Mouse (Mus musculus) forebrain, embryonic 14.5 days (tissue): ENCODE data around the gene Gm21060. TPM values are rescaled to one million over a fixed set of nuclear protein-coding genes. Genes with fewer than 3 reads are reported as not detected.

Experiments used
- ATAC-seq: fragments of 200-750 bp; cut with Nextera tagmentation; 2 replicates; pipeline ENCODE4 v1.8.0; 2017; ENCODE audit warnings: mild to moderate bottlenecking, moderate library complexity
- DNase-seq: peaks from one replicate; pipeline ENCODE4 v3.0.0-alpha.2; 2015; ENCODE audit warnings: low spot score
- H3K27ac ChIP-seq: fragments of 300-500 bp; sonication (generic); 2 replicates; pipeline ENCODE4 v1.5.1; 2014; ENCODE audit warnings: low read depth, mild to moderate bottlenecking, control low read depth, low read length, moderate library complexity
- H3K27me3 ChIP-seq: fragments of 300-500 bp; sonication (generic); replicated peaks from 2 replicates; pipeline ENCODE4 v1.6.1; 2014; ENCODE audit warnings: low read length, control low read depth, mixed read lengths; ENCODE audit not compliant: control insufficient read depth, insufficient read depth
- H3K36me3 ChIP-seq: fragments of 300-500 bp; sonication (generic); 2 replicates; pipeline ENCODE4 v1.6.1; 2014; ENCODE audit warnings: low read length, control low read depth; ENCODE audit not compliant: control insufficient read depth, insufficient read depth
- H3K4me1 ChIP-seq: fragments of 300-500 bp; sonication (generic); 2 replicates; pipeline ENCODE4 v1.6.1; 2014; ENCODE audit warnings: antibody characterized with exemption, low read length, control low read depth; ENCODE audit not compliant: control insufficient read depth, insufficient read depth
- H3K4me2 ChIP-seq: fragments of 300-500 bp; sonication (generic); 2 replicates; pipeline ENCODE4 v1.6.1; 2014; ENCODE audit warnings: mild to moderate bottlenecking, control low read depth, low read length
- H3K4me3 ChIP-seq: fragments of 300-500 bp; sonication (generic); 2 replicates; pipeline ENCODE4 v1.5.1; 2014; ENCODE audit warnings: low read depth, low read length, control low read depth
- H3K9ac ChIP-seq: fragments of 300-500 bp; sonication (generic); 2 replicates; pipeline ENCODE4 v1.6.1; 2014; ENCODE audit warnings: mild to moderate bottlenecking, low read length, control low read depth, moderate library complexity
- H3K9me3 ChIP-seq: fragments of 300-500 bp; sonication (generic); replicated peaks from 2 replicates; pipeline ENCODE4 v1.6.1; 2016; ENCODE audit warnings: low read length, control low read depth, mixed read lengths; ENCODE audit not compliant: control insufficient read depth
- WGBS: fragments of 180-500 bp; shearing (Covaris S2); extraction: QIAGEN DNeasy Blood & Tissue Kit; methylation state at CpG from one replicate; pipeline ENCODE4 v1.1.7; 2014; 5-methylcytosine and 5-hydroxymethylcytosine counted together
- polyA plus RNA-seq: library from polyadenylated mRNA; unstranded; fragments of >200 nt; fragmentation: Nextera tagmentation; extraction: Ambion mirVana; gene quantifications from 2 replicates; pipeline ENCODE4 v1.2.1, GENCODE M21; 2014

Gene Gm21060
- polyA plus RNA-seq, 1 experiment from 2014 or later: not detected

- Histone ChIP-seq H3K27me3 (no peaks in the 10 kb centered on the region), H3K27ac (no peak overlapping the region), H3K36me3 (no peaks in the 10 kb centered on the region), H3K9ac (no peak overlapping the region), H3K4me3 (no peak overlapping the region), H3K4me2 (no peak overlapping the region), H3K4me1 (no peaks in the 10 kb centered on the region), H3K9me3 (no peaks in the 10 kb centered on the region)
- DNase-seq (peak; percentile 11), ATAC-seq (no peak)
- 27% methylated on average over 7 of the region's 7 CpGs for WGBS
These were observed 29.7 kb downstream of the Gm21060 start for GRCm38 (mm10) chr19:61267141-61267540.

- ATAC-seq (no peak), DNase-seq (peak; percentile 59)
- Histone ChIP-seq H3K27me3 (no peaks in the 10 kb centered on the region), H3K36me3 (no peaks in the 10 kb centered on the region), H3K9ac (no peak overlapping the region), H3K27ac (no peak overlapping the region), H3K4me3 (no peak overlapping the region), H3K9me3 (no peaks in the 10 kb centered on the region), H3K4me1 (no peaks in the 10 kb centered on the region), H3K4me2 (no peak overlapping the region)
- WGBS: 5% methylated on average over 25 of the region's 26 CpGs
These were observed 30.2 kb downstream of the Gm21060 start for GRCm38 (mm10) chr19:61266651-61267050.

GRCm38 (mm10) chr19:61266246-61266615, 30.6 kb downstream of the Gm21060 start:
- no peaks in the 10 kb centered on the region for H3K9me3 ChIP-seq
- no peaks in the 10 kb centered on the region for H3K36me3 ChIP-seq
- H3K27ac ChIP-seq: no peak overlapping the region
- no peak overlapping the region for H3K4me3 ChIP-seq
- no peaks in the 10 kb centered on the region for H3K4me1 ChIP-seq
- H3K4me2 ChIP-seq: no peak overlapping the region
- H3K9ac ChIP-seq: no peak overlapping the region
- H3K27me3 ChIP-seq: no peaks in the 10 kb centered on the region
- WGBS: 3% methylated on average over 12 of the region's 12 CpGs
- DNase-seq (peak; percentile 45), ATAC-seq (no peak)

GRCm38 (mm10) chr19:61265349-61266245, 31.3 kb downstream of the Gm21060 start:
- Histone ChIP-seq H3K36me3 (no peaks in the 10 kb centered on the region), H3K4me3 (no peak overlapping the region), H3K4me1 (no peaks in the 10 kb centered on the region), H3K27ac (no peak overlapping the region), H3K4me2 (no peak overlapping the region), H3K27me3 (no peaks in the 10 kb centered on the region), H3K9ac (no peak overlapping the region), H3K9me3 (no peaks in the 10 kb centered on the region)
- ATAC-seq: peak; percentile 16; the same call in 1 of the 2 replicates
- peak; percentile 73 for DNase-seq
- 26% methylated on average over 3 of the region's 3 CpGs for WGBS

DNA sequence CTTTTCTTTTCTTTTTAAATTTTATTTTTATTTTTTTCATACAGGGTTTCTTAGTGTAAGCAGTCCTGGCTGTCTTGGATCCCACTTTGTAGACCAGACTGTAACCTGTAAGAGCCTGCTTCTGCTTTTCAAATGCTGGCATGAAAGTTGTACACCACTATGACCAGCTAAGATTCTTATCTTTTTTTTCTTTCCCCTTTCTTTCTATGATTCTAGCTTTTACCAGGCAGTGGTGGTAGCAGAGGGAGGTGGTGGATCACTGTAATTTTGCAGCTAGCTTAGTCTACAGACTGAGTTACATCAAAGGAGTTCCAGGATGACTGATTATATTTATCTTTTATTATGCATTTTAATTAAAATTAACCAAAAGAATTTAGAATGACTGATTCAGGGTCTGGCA, 31.9 kb downstream of the Gm21060 start:
- no peak for DNase-seq
- H3K4me3 ChIP-seq: no peak overlapping the region
- no peaks in the 10 kb centered on the region for H3K36me3 ChIP-seq
- no peak overlapping the region for H3K9ac ChIP-seq
- no peaks in the 10 kb centered on the region for H3K4me1 ChIP-seq
- no peaks in the 10 kb centered on the region for H3K9me3 ChIP-seq
- H3K4me2 ChIP-seq: no peak overlapping the region
- H3K27me3 ChIP-seq: no peaks in the 10 kb centered on the region
- H3K27ac ChIP-seq: no peak overlapping the region
- no peak for ATAC-seq

DNA sequence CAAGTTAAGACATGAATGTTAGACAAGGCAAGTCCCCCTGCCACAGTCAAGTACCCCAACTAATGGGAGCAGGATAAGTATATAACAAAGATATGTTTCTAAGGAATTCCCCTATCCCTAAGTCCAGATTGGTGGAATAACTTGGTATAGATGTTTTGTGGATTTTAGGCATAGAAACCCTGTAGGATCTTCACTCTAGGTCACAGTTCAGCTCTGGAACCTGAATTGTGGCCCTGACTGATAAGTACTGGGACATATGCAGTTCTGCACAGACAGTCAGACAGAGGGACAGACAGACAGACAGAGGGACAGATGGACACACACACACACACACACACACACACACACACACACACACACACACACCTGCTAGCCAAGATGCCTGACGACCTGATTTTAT, 32.6 kb downstream of the Gm21060 start:
- no peak for ATAC-seq
- no peaks in the 10 kb centered on the region for H3K4me1 ChIP-seq

GRCm38 (mm10) chr19:61261241-61261640, 35.6 kb downstream of the Gm21060 start:
- H3K9ac ChIP-seq: no peak overlapping the region
- no peak overlapping the region for H3K4me2 ChIP-seq
- no peak for DNase-seq
- H3K9me3 ChIP-seq: no peaks in the 10 kb centered on the region
- no peak overlapping the region for H3K27ac ChIP-seq
- no peaks in the 10 kb centered on the region for H3K36me3 ChIP-seq
- ATAC-seq: no peak
- H3K27me3 ChIP-seq: no peaks in the 10 kb centered on the region
- H3K4me1 ChIP-seq: no peaks in the 10 kb centered on the region
- no peak overlapping the region for H3K4me3 ChIP-seq
- WGBS: 80% methylated on average over 1 of the region's 1 CpGs

More for the DNA sequence above, 32.6 kb downstream of the Gm21060 start:
- WGBS: 80% methylated on average over 1 of the region's 1 CpGs
- H3K4me3 ChIP-seq: no peak overlapping the region
- no peaks in the 10 kb centered on the region for H3K36me3 ChIP-seq
- no peak overlapping the region for H3K27ac ChIP-seq
- H3K27me3 ChIP-seq: no peaks in the 10 kb centered on the region
- no peak overlapping the region for H3K4me2 ChIP-seq
- DNase-seq: peak; percentile 28
- no peak overlapping the region for H3K9ac ChIP-seq
- H3K9me3 ChIP-seq: no peaks in the 10 kb centered on the region

DNA sequence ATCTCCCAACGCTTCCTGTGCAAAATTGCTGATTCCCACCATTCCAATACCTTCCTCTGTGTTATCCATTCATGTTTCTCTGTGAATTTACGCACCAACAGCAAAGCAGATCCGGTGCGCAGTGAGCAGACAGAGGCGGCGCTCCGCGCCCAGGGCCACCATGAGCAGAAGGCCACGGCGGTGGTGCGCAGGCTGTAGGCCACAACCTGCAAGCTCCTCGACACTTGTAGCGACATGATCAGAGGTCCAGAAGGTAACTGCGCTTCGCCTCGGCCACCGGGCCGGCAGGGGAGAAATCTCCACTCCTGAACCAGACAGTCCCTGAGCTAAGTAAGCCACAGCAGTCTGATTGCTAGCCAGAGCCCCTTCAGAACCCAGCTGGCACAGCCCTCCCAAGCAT, 39.1 kb downstream of the Gm21060 start:
- Histone ChIP-seq H3K27ac (no peak overlapping the region), H3K9me3 (no peaks in the 10 kb centered on the region), H3K4me3 (no peak overlapping the region), H3K4me2 (no peak overlapping the region), H3K4me1 (no peaks in the 10 kb centered on the region), H3K27me3 (no peaks in the 10 kb centered on the region), H3K36me3 (no peaks in the 10 kb centered on the region), H3K9ac (no peak overlapping the region)
- ATAC-seq: no peak
- WGBS: 92% methylated on average over 18 of the region's 18 CpGs
- DNase-seq: no peak

DNA sequence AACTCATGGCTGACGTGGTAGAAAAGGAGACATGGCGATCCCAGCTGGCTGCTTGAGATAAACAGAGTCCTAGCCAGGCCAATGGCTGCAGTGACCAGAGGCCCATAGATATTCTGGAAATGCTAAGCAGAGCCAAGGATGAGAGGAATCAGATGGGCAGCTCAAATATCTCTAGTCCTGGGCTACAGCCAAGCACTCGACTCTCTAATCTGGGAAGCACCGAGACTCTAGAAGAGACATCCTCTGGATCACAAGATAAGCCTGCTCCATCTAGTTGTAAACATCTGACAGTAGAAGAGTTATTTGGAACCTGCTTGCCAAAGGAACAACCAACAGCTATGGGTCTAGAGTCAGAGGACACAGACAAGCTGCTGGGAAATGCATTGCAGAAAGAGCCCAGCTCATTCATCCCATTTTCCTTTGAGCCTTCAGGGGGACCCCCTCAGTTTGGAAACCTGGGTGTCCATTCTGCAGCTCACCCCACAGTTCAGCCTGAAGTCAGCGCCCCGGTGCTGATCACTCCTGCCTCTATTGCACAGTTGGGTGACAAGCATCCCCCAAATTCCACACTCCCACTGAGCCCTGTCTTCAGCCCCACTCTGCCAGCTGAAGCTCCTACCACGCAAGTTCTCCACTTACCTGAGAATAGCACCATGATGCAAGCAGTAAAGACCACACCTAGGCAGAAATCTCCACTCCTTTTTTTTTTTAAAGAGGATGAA, 40.5 kb downstream of the Gm21060 start:
- no peak for DNase-seq
- H3K9me3 ChIP-seq: no peaks in the 10 kb centered on the region
- 92% methylated on average over 7 of the region's 7 CpGs for WGBS
- H3K36me3 ChIP-seq: no peaks in the 10 kb centered on the region
- no peak overlapping the region for H3K9ac ChIP-seq
- no peak for ATAC-seq
- no peak overlapping the region for H3K27ac ChIP-seq
- H3K4me2 ChIP-seq: no peak overlapping the region
- no peaks in the 10 kb centered on the region for H3K4me1 ChIP-seq
- H3K4me3 ChIP-seq: no peak overlapping the region
- no peaks in the 10 kb centered on the region for H3K27me3 ChIP-seq
